Mouse (Mus musculus): ENCODE measurements around the gene 4922502D21Rik. TPM values are rescaled to one million over a fixed set of nuclear protein-coding genes. Genes with fewer than 3 reads are reported as not detected.

4922502D21Rik gene
- total and polyA plus RNA-seq, 2 experiments = not detected

DNA sequence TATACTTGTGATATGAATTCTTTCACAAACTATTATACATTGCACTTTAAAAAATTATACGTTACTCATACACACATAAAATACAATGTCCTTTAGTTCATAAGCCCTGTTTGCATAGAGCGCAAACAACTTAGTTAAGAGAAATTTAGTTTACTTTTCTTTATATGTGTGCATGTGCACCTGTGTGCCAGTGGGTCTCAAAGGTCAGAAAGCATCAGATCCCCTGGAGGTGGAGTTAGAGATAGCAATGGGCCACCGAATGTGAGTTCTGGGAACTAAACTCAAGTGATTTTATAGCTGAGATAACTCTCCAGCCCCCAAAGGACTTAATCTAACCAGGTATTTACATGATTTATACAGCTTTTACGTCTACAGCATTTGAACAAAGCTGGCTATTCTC lies 12.3 kb downstream of the 4922502D21Rik start:
- Histone ChIP-seq H3K27ac (replicated peaks; ENCODE audit: insufficient read depth, low read depth, low read length) (no peak overlapping the region), H3K27me3 (ENCODE audit: control insufficient read depth, insufficient read depth, low read length) (no peaks in the 10 kb centered on the region), H3K9ac (ENCODE audit: low read depth, low read length) (no peak overlapping the region), H3K79me2 (ENCODE audit: control insufficient read depth, insufficient read depth, low read length) (no peaks in the 10 kb centered on the region), H3K36me3 (ENCODE audit: control insufficient read depth, insufficient read depth, low read length) (no peaks in the 10 kb centered on the region), H3K4me3 (ENCODE audit: insufficient read depth, low read depth, low read length) (no peak overlapping the region), H3K4me1 (ENCODE audit: control insufficient read depth, insufficient read depth, low read length) (no peaks in the 10 kb centered on the region)
- no peak for DNase-seq (ENCODE audit: extremely low read depth, low read depth, low spot score)
- WGBS = 56% methylated on average over 4 of the region's 4 CpGs
- TF ChIP-seq POLR2A (IDR thresholded peaks at IDR 0.05; ENCODE audit: extremely low read depth, insufficient read depth, low read length) (no peak), CTCF (IDR thresholded peaks at IDR 0.05; ENCODE audit: low read depth, low read length) (no peak)

DNA sequence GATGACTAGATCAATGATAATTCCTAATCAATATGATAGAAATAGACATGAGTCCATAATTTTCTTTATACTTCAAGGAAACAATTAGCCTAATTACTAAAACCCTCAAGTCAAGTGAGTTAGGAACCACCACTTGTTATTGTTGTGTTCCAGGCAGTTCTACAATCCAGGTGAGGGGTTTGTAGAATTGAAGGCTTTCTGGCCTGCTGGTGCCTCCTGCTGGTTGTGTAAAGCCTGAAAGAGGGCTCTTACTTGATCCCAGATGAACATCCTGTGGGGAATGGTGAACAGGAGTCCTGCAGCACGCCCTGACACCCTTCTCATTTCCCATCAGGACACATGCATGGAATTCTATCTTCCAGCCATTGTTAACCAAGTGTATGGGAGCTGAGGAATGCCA lies 13.2 kb downstream of the 4922502D21Rik start:
- DNase-seq (ENCODE audit: extremely low read depth, low read depth, low spot score) = no peak
- Histone ChIP-seq H3K27me3 (ENCODE audit: control insufficient read depth, insufficient read depth, low read length) (no peaks in the 10 kb centered on the region), H3K36me3 (ENCODE audit: control insufficient read depth, insufficient read depth, low read length) (no peaks in the 10 kb centered on the region), H3K9ac (ENCODE audit: low read depth, low read length) (no peak overlapping the region), H3K79me2 (ENCODE audit: control insufficient read depth, insufficient read depth, low read length) (no peaks in the 10 kb centered on the region), H3K27ac (replicated peaks; ENCODE audit: insufficient read depth, low read depth, low read length) (no peak overlapping the region), H3K4me3 (ENCODE audit: insufficient read depth, low read depth, low read length) (no peak overlapping the region), H3K4me1 (ENCODE audit: control insufficient read depth, insufficient read depth, low read length) (no peaks in the 10 kb centered on the region)
- TF ChIP-seq CTCF (IDR thresholded peaks at IDR 0.05; ENCODE audit: low read depth, low read length) = no peak
- TF ChIP-seq POLR2A (IDR thresholded peaks at IDR 0.05; ENCODE audit: extremely low read depth, insufficient read depth, low read length) = no peak
- WGBS = 60% methylated on average over 1 of the region's 1 CpGs

- no peaks in the 10 kb centered on the region for H3K79me2 ChIP-seq (ENCODE audit: control insufficient read depth, insufficient read depth, low read length)
- H3K9ac ChIP-seq (ENCODE audit: low read depth, low read length) = no peak overlapping the region
- H3K36me3 ChIP-seq (ENCODE audit: control insufficient read depth, insufficient read depth, low read length) = no peaks in the 10 kb centered on the region
- 75% methylated on average over 2 of the region's 2 CpGs for WGBS
- no peaks in the 10 kb centered on the region for H3K4me1 ChIP-seq (ENCODE audit: control insufficient read depth, insufficient read depth, low read length)
- no peak overlapping the region for H3K27ac ChIP-seq (replicated peaks; ENCODE audit: insufficient read depth, low read depth, low read length)
- TF ChIP-seq CTCF (IDR thresholded peaks at IDR 0.05; ENCODE audit: low read depth, low read length) (no peak), POLR2A (IDR thresholded peaks at IDR 0.05; ENCODE audit: extremely low read depth, insufficient read depth, low read length) (no peak)
- no peak overlapping the region for H3K4me3 ChIP-seq (ENCODE audit: insufficient read depth, low read depth, low read length)
- no peaks in the 10 kb centered on the region for H3K27me3 ChIP-seq (ENCODE audit: control insufficient read depth, insufficient read depth, low read length)
- DNase-seq (ENCODE audit: extremely low read depth, low read depth, low spot score) = no peak
Measured at GRCm38 (mm10) chr6:129316463-129316862, 15.1 kb downstream of the 4922502D21Rik start.

DNA sequence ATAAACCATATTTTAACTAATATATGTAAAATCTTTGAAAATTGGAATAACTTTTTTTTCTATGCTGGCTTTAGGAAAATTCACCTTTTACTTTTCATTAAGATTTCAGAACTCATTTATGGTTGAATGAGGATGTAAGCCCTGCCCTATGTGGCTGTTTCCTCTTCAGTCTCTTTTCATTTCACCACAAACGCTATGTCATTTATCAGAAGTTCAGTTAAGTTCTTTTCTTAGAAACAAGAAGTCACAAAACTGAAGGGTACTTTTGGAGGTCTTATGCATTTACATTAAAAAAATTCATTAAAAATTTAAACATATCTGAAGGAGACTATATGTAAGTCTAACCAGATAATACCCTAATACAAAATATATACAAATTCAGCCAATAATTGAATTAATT lies 15.9 kb downstream of the 4922502D21Rik start:
- H3K4me3 ChIP-seq (ENCODE audit: insufficient read depth, low read depth, low read length) = no peak overlapping the region
- no peaks in the 10 kb centered on the region for H3K36me3 ChIP-seq (ENCODE audit: control insufficient read depth, insufficient read depth, low read length)
- no peak for DNase-seq (ENCODE audit: extremely low read depth, low read depth, low spot score)
- no peak overlapping the region for H3K9ac ChIP-seq (ENCODE audit: low read depth, low read length)
- no peak for TF ChIP-seq CTCF (IDR thresholded peaks at IDR 0.05; ENCODE audit: low read depth, low read length)
- TF ChIP-seq POLR2A (IDR thresholded peaks at IDR 0.05; ENCODE audit: extremely low read depth, insufficient read depth, low read length) = no peak
- 77% methylated on average over 1 of the region's 1 CpGs for WGBS
- no peaks in the 10 kb centered on the region for H3K27me3 ChIP-seq (ENCODE audit: control insufficient read depth, insufficient read depth, low read length)
- H3K27ac ChIP-seq (replicated peaks; ENCODE audit: insufficient read depth, low read depth, low read length) = no peak overlapping the region
- H3K79me2 ChIP-seq (ENCODE audit: control insufficient read depth, insufficient read depth, low read length) = no peaks in the 10 kb centered on the region
- H3K4me1 ChIP-seq (ENCODE audit: control insufficient read depth, insufficient read depth, low read length) = no peaks in the 10 kb centered on the region

DNA sequence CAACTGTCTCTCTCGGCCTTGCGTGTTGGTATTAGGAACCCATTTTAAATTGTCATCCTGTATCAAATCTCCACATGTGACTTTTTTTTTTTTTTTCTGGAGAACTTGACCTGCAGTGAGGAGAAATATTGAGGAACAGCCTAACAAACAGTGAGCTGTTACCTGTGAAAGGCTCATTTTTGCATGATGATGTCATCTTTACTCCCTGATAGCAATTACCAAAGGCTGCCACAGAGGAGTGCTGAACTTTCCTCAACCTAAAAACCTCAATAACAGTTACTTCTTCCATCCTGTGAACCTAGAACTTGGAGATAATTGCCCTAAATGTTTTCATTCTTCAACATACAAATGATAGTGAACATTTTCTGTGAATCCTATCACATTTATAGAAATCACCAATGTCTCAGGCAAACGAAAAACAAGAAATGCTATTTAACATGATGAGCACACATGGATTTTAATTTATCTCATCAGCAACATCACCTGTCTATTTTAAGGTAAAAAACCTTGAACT lies 16.9 kb downstream of the 4922502D21Rik start:
- Histone ChIP-seq H3K9ac (ENCODE audit: low read depth, low read length) (no peak overlapping the region), H3K36me3 (ENCODE audit: control insufficient read depth, insufficient read depth, low read length) (no peaks in the 10 kb centered on the region), H3K27ac (replicated peaks; ENCODE audit: insufficient read depth, low read depth, low read length) (no peak overlapping the region), H3K79me2 (ENCODE audit: control insufficient read depth, insufficient read depth, low read length) (no peaks in the 10 kb centered on the region), H3K4me3 (ENCODE audit: insufficient read depth, low read depth, low read length) (no peak overlapping the region), H3K4me1 (ENCODE audit: control insufficient read depth, insufficient read depth, low read length) (no peaks in the 10 kb centered on the region), H3K27me3 (ENCODE audit: control insufficient read depth, insufficient read depth, low read length) (no peaks in the 10 kb centered on the region)
- DNase-seq (ENCODE audit: extremely low read depth, low read depth, low spot score) = no peak
- no peak for TF ChIP-seq CTCF (IDR thresholded peaks at IDR 0.05; ENCODE audit: low read depth, low read length)
- TF ChIP-seq POLR2A (IDR thresholded peaks at IDR 0.05; ENCODE audit: extremely low read depth, insufficient read depth, low read length) = no peak
- WGBS = 82% methylated on average over 3 of the region's 3 CpGs

DNA sequence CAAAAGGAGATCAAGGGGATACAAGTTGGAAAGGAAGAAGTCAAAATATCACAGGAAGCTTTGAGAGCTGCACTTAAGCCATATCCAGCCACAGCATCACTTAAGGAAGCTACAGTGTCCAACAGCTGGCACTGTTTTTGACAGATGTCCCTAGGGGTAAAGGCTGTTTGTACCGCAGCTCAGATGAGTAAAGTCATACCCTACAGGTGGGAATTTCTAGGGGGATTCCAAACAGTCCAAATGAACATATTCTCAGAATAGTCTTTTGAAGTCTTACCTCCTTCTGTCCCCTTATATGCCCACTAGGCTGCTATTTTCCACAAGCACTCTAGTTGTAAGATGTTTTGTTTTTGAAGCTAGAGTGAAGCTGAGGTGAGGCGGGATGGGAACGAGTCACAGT lies 19.1 kb downstream of the 4922502D21Rik start:
- DNase-seq (ENCODE audit: extremely low read depth, low read depth, low spot score) = no peak
- Histone ChIP-seq H3K27me3 (ENCODE audit: control insufficient read depth, insufficient read depth, low read length) (no peaks in the 10 kb centered on the region), H3K4me1 (ENCODE audit: control insufficient read depth, insufficient read depth, low read length) (no peaks in the 10 kb centered on the region), H3K36me3 (ENCODE audit: control insufficient read depth, insufficient read depth, low read length) (no peaks in the 10 kb centered on the region), H3K79me2 (ENCODE audit: control insufficient read depth, insufficient read depth, low read length) (no peaks in the 10 kb centered on the region), H3K4me3 (ENCODE audit: insufficient read depth, low read depth, low read length) (no peak overlapping the region), H3K9ac (ENCODE audit: low read depth, low read length) (no peak overlapping the region), H3K27ac (replicated peaks; ENCODE audit: insufficient read depth, low read depth, low read length) (no peak overlapping the region)
- WGBS = 82% methylated on average over 3 of the region's 3 CpGs
- TF ChIP-seq POLR2A (IDR thresholded peaks at IDR 0.05; ENCODE audit: extremely low read depth, insufficient read depth, low read length) (no peak), CTCF (IDR thresholded peaks at IDR 0.05; ENCODE audit: low read depth, low read length) (no peak)
